Mouse (Mus musculus): ENCODE data around the gene Pcbp2. TPM values are rescaled to one million over a fixed set of nuclear protein-coding genes. Genes with fewer than 3 reads are reported as not detected.

Gene Pcbp2
- polyA plus RNA-seq, 1 experiment from 2014 or later = 223 TPM

DNA sequence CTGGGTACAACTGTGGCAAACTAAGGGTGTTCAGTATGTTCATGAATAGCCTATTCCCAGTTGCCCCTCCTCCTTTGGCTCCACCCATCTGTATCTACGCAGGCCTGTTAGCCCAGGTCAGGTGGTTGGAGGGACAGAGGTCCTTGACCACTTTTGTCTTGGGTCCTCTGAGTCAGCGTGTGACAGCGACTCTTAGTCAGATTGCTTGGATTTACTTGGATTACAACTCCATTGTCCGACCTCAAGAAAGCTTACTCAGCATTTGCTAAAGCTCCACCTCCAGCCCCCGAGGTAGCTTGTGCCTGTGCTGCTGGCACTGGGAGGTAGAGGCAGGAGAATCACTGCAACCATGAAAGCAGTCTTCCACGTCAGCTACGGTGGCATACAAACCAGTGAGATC lies 19.4 kb upstream of the Pcbp2 start:
- no peaks in the 10 kb centered on the region for H3K9me3 ChIP-seq (replicated peaks)
- no peak overlapping the region for H3K4me3 ChIP-seq (replicated peaks)
- H3K4me1 ChIP-seq = no peaks in the 10 kb centered on the region
- no peak overlapping the region for H3K27ac ChIP-seq (replicated peaks)
- no peak overlapping the region for H3K4me2 ChIP-seq (replicated peaks)
- 24% methylated on average over 7 of the region's 7 CpGs for WGBS
- H3K27me3 ChIP-seq = no peaks in the 10 kb centered on the region
- no peak for ATAC-seq (ENCODE audit: insufficient number of reproducible peaks, low FRiP score, low TSS enrichment, low read depth)
- no peak overlapping the region for H3K9ac ChIP-seq
- no peaks in the 10 kb centered on the region for H3K36me3 ChIP-seq

- Histone ChIP-seq H3K4me1 (no peaks in the 10 kb centered on the region), H3K27ac (replicated peaks) (no peak overlapping the region), H3K9me3 (replicated peaks) (no peaks in the 10 kb centered on the region), H3K27me3 (no peaks in the 10 kb centered on the region), H3K9ac (no peak overlapping the region), H3K36me3 (no peaks in the 10 kb centered on the region), H3K4me2 (replicated peaks) (no peak overlapping the region), H3K4me3 (replicated peaks) (no peak overlapping the region)
- 73% methylated on average over 26 of the region's 26 CpGs for WGBS
- no peak for ATAC-seq (ENCODE audit: insufficient number of reproducible peaks, low FRiP score, low TSS enrichment, low read depth)
Measured at GRCm38 (mm10) chr15:102451666-102452430, 18.5 kb upstream of the Pcbp2 start.

DNA sequence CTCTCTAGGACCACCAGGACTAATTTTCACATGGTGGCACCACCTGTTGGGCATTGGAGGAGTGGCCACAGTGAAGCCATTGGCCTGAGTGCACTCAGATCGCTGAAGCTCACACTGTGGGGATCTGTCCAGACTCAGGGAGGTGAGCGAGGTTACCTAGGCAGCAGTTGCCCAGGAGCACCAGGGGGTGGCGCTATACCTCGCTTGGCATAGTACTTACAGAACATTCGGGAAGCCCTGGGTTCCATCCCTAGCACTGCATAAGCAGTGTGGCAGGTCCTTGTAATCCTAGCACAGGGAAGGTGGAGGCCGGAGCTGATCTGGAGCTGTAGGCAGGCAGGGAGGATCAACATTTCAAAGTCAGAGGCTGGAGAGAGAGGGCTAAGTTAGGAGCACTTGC lies 14.3 kb upstream of the Pcbp2 start:
- ATAC-seq (ENCODE audit: insufficient number of reproducible peaks, low FRiP score, low TSS enrichment, low read depth) = no peak
- no peaks in the 10 kb centered on the region for H3K9me3 ChIP-seq (replicated peaks)
- no peak overlapping the region for H3K4me2 ChIP-seq (replicated peaks)
- peaks cover 19% of the 10 kb centered on the region for H3K4me1 ChIP-seq
- no peak overlapping the region for H3K4me3 ChIP-seq (replicated peaks)
- no peak overlapping the region for H3K27ac ChIP-seq (replicated peaks)
- 30% methylated on average over 6 of the region's 6 CpGs for WGBS
- H3K9ac ChIP-seq = no peak overlapping the region
- H3K27me3 ChIP-seq = no peaks in the 10 kb centered on the region
- no peaks in the 10 kb centered on the region for H3K36me3 ChIP-seq

GRCm38 (mm10) chr15:102458050-102458736 lies 12.1 kb upstream of the Pcbp2 start:
- Histone ChIP-seq H3K4me2 (replicated peaks) (peak overlapping the region; percentile 56), H3K4me1 (peaks cover 19% of the 10 kb centered on the region), H3K36me3 (peaks cover 6% of the 10 kb centered on the region), H3K9ac (no peak overlapping the region), H3K4me3 (replicated peaks) (peak overlapping the region; percentile 51), H3K27ac (replicated peaks) (0 out of 2 replicates have a peak overlapping the region, but pooled peaks have one; percentile 12), H3K9me3 (replicated peaks) (no peaks in the 10 kb centered on the region), H3K27me3 (no peaks in the 10 kb centered on the region)
- ATAC-seq (ENCODE audit: insufficient number of reproducible peaks, low FRiP score, low TSS enrichment, low read depth) = no peak
- WGBS = 66% methylated on average over 5 of the region's 5 CpGs

DNA sequence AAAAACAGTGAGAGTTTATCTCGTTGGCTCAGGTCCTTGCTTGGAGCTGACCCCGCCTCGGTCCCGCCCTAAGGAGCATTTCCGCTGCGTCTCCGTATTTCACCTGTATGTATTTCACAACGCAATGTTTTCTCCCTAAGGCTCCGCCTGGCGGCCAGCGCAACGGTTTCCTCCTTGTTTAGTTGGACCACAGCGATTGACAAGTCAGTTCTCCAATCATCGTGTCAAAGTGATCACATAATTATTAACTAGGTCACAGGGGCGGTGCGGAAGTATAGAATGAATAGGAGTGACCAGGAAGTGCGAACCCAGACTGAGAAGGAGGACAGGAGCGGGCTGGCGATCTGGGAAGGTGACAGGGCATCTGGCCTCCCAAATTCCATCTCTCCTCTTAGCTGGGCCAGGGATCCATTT lies 11.4 kb upstream of the Pcbp2 start, which contains the start of gene Prr13:
Gene Prr13, plus strand, starts transcription at position 125 of the 414 bp plus-strand sequence.
- Histone ChIP-seq H3K9ac (peak within 1 kb of the TSS; percentile 27), H3K9me3 (replicated peaks) (no peaks in the 10 kb centered on the region), H3K4me1 (peaks cover 19% of the 10 kb centered on the region), H3K27ac (replicated peaks) (peak within 1 kb of the TSS; percentile 12; the same call in 1 of the 2 replicates), H3K4me2 (replicated peaks) (peak within 1 kb of the TSS; percentile 56), H3K27me3 (no peaks in the 10 kb centered on the region), H3K4me3 (replicated peaks) (peak within 1 kb of the TSS; percentile 51), H3K36me3 (peaks cover 8% of the 10 kb centered on the region)
- peak; percentile 83 for ATAC-seq (ENCODE audit: insufficient number of reproducible peaks, low FRiP score, low TSS enrichment, low read depth)
- under 1% methylated on average over 19 of the region's 19 CpGs for WGBS

DNA sequence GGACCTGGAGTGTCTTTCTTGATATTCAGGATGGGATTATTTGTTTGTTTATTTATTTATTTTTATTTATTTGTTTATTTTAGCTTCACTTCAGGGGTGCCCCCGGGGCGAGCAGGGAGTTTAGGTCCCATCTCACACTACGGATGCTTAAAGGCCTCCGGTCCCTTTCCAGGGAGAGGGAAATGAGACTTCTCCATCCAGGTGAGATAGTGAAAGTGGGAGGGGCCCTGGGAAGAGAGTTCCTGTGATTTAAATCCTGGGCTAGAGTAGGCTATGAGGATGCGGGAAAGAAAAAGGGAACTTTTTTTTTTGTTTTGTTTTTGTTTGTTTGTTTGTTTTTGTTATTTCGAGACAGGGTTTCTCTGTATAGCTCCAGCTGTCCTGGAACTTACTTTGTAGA lies 11.0 kb upstream of the Pcbp2 start:
- 29% methylated on average over 6 of the region's 6 CpGs for WGBS
- no peak for ATAC-seq (ENCODE audit: insufficient number of reproducible peaks, low FRiP score, low TSS enrichment, low read depth)

DNA sequence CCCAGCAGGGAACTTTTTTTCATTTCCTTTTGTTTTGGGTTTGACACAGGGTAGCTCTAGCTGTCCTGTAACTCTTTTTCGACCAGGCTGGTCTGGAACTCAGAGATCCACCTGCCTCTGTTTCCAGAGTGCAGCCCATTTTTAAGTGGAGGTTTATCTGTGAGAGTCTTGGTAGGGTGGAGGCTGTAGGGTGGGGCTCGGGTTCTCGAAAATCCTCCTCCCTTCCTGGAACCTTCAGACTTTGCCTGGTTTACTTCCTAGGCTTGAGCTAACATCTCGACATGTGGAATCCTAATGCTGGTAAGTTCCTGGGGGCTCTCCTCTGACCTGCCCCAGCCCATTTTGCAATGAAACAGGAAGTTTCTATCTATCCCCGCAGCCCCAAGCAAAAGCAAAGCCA lies 10.5 kb upstream of the Pcbp2 start:
- WGBS = 60% methylated on average over 5 of the region's 5 CpGs
- H3K9ac ChIP-seq = no peak overlapping the region
- H3K4me3 ChIP-seq (replicated peaks) = peak overlapping the region; percentile 51
- H3K4me2 ChIP-seq (replicated peaks) = peak overlapping the region; percentile 56
- no peak for ATAC-seq (ENCODE audit: insufficient number of reproducible peaks, low FRiP score, low TSS enrichment, low read depth)
- H3K36me3 ChIP-seq = peaks cover 8% of the 10 kb centered on the region
- no peaks in the 10 kb centered on the region for H3K9me3 ChIP-seq (replicated peaks)
- peaks cover 19% of the 10 kb centered on the region for H3K4me1 ChIP-seq
- no peaks in the 10 kb centered on the region for H3K27me3 ChIP-seq
- H3K27ac ChIP-seq (replicated peaks) = no peak overlapping the region

More for the DNA sequence above, 11.0 kb upstream of the Pcbp2 start:
- peak overlapping the region; percentile 51 for H3K4me3 ChIP-seq (replicated peaks)
- H3K27ac ChIP-seq (replicated peaks) = 0 out of 2 replicates have a peak overlapping the region, but pooled peaks have one; percentile 12
- no peaks in the 10 kb centered on the region for H3K27me3 ChIP-seq
- H3K36me3 ChIP-seq = peaks cover 8% of the 10 kb centered on the region
- H3K4me2 ChIP-seq (replicated peaks) = peak overlapping the region; percentile 56
- H3K9me3 ChIP-seq (replicated peaks) = no peaks in the 10 kb centered on the region
- peak overlapping the region; percentile 27 for H3K9ac ChIP-seq
- peaks cover 19% of the 10 kb centered on the region for H3K4me1 ChIP-seq

- Histone ChIP-seq H3K4me2 (replicated peaks) (no peak overlapping the region), H3K4me1 (peaks cover 19% of the 10 kb centered on the region), H3K36me3 (peaks cover 8% of the 10 kb centered on the region), H3K9me3 (replicated peaks) (no peaks in the 10 kb centered on the region), H3K27ac (replicated peaks) (no peak overlapping the region), H3K4me3 (replicated peaks) (no peak overlapping the region), H3K27me3 (no peaks in the 10 kb centered on the region), H3K9ac (no peak overlapping the region)
- WGBS = 76% methylated on average over 12 of the region's 12 CpGs
- no peak for ATAC-seq (ENCODE audit: insufficient number of reproducible peaks, low FRiP score, low TSS enrichment, low read depth)
Measured at GRCm38 (mm10) chr15:102460409-102460808, 9.9 kb upstream of the Pcbp2 start.

DNA sequence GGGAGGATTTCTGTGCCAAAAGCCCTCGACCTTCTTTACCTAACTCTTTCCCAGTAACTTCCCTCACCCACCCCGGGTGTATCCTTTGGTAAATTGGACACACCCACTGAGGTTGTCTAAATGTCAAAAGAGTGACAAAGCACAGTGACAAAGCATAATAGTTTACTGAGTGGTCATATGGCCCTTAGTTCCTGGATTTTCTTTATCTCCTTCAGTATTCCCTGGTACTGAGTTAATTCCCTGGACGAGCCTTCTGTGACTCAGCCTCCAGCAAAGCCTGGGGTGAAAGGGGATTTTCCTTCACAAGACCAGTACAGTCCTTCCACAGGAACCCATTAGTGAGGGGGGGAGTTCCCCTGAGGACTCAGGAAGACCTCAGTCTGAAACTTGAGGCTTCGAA lies 9.4 kb upstream of the Pcbp2 start:
- H3K4me3 ChIP-seq (replicated peaks) = no peak overlapping the region
- H3K4me2 ChIP-seq (replicated peaks) = no peak overlapping the region
- H3K27me3 ChIP-seq = no peaks in the 10 kb centered on the region
- 52% methylated on average over 4 of the region's 4 CpGs for WGBS
- no peak overlapping the region for H3K27ac ChIP-seq (replicated peaks)
- H3K9me3 ChIP-seq (replicated peaks) = no peaks in the 10 kb centered on the region
- no peak for ATAC-seq (ENCODE audit: insufficient number of reproducible peaks, low FRiP score, low TSS enrichment, low read depth)
- no peak overlapping the region for H3K9ac ChIP-seq
- H3K4me1 ChIP-seq = peaks cover 19% of the 10 kb centered on the region
- H3K36me3 ChIP-seq = peaks cover 8% of the 10 kb centered on the region

- Histone ChIP-seq H3K4me2 (replicated peaks) (no peak overlapping the region), H3K4me1 (peaks cover 19% of the 10 kb centered on the region), H3K36me3 (peaks cover 8% of the 10 kb centered on the region), H3K9me3 (replicated peaks) (no peaks in the 10 kb centered on the region), H3K27ac (replicated peaks) (no peak overlapping the region), H3K4me3 (replicated peaks) (no peak overlapping the region), H3K9ac (no peak overlapping the region), H3K27me3 (no peaks in the 10 kb centered on the region)
- no peak for ATAC-seq (ENCODE audit: insufficient number of reproducible peaks, low FRiP score, low TSS enrichment, low read depth)
- 79% methylated on average over 9 of the region's 9 CpGs for WGBS
Measured at GRCm38 (mm10) chr15:102461430-102462075, 8.8 kb upstream of the Pcbp2 start.

- no peak overlapping the region for H3K9ac ChIP-seq
- H3K4me2 ChIP-seq (replicated peaks) = no peak overlapping the region
- no peak overlapping the region for H3K27ac ChIP-seq (replicated peaks)
- no peak overlapping the region for H3K4me3 ChIP-seq (replicated peaks)
- H3K9me3 ChIP-seq (replicated peaks) = no peaks in the 10 kb centered on the region
- H3K4me1 ChIP-seq = peaks cover 16% of the 10 kb centered on the region
- H3K27me3 ChIP-seq = no peaks in the 10 kb centered on the region
- H3K36me3 ChIP-seq = peaks cover 11% of the 10 kb centered on the region
- no peak for ATAC-seq (ENCODE audit: insufficient number of reproducible peaks, low FRiP score, low TSS enrichment, low read depth)
Measured at GRCm38 (mm10) chr15:102463666-102464065, 6.7 kb upstream of the Pcbp2 start.

All from embryonic facial prominence, embryonic 15.5 days (tissue).